Mouse (Mus musculus) C2C12 (cell line): Measurements from ENCODE around the gene Mapkapk2.

Experiments used
- CEBPB ChIP-seq: IDR thresholded peaks from one replicate; pipeline ENCODE4 v1.6.1; 2011; ENCODE audit warnings: low read depth, mild to moderate bottlenecking, control low read depth, moderate library complexity
- CTCF ChIP-seq: IDR thresholded peaks from one replicate; pipeline ENCODE4 v1.5.1; 2011; ENCODE audit not compliant: control insufficient read depth, insufficient read depth, insufficient read length
- MAX ChIP-seq: IDR thresholded peaks from one replicate; pipeline ENCODE4 v1.6.1; 2011; ENCODE audit warnings: mild to moderate bottlenecking, control low read depth
- MYOD1 ChIP-seq: IDR thresholded peaks from one replicate; pipeline ENCODE4 v1.6.1; 2011; ENCODE audit warnings: low read depth; ENCODE audit not compliant: control insufficient read depth, insufficient read length
- USF1 ChIP-seq: IDR thresholded peaks from one replicate; pipeline ENCODE4 v1.6.1; 2011; ENCODE audit warnings: low read depth, mild to moderate bottlenecking, control low read depth, moderate library complexity

GRCm38 (mm10) chr1:131096803-131097699 is 575 bp downstream of the Mapkapk2 start:
- no peak for TF ChIP-seq CTCF
- no peak for TF ChIP-seq USF1
- no peak for TF ChIP-seq MAX
- TF ChIP-seq MYOD1, result no peak
- TF ChIP-seq CEBPB, result no peak
